Mouse (Mus musculus): ENCODE measurements around the gene Csde1.
A peak's percentile ranks its signal among the peaks of the same experiment; 100 is the strongest.

Csde1 gene

DNA sequence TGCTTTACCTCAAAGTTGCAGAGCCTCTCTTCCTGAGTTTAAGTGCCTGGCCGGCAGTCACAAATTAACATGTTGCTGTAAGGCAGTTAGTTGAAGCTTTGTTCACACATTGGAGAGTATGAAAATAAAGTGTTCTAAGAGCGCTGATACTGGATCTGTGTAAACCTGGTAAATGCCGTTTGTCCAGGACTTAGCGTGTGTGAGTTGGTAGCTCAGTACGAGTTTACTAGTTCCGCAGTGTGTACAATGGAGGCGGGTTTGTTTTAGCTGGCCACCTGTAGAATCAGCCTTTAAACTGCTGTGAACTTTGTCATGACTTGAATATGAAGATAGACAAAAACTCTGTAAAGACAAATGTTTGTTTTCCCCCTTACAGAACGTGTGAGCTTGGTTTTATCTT lies 46.7 kb downstream of the Csde1 start:
- DNase-seq: no peak

DNA sequence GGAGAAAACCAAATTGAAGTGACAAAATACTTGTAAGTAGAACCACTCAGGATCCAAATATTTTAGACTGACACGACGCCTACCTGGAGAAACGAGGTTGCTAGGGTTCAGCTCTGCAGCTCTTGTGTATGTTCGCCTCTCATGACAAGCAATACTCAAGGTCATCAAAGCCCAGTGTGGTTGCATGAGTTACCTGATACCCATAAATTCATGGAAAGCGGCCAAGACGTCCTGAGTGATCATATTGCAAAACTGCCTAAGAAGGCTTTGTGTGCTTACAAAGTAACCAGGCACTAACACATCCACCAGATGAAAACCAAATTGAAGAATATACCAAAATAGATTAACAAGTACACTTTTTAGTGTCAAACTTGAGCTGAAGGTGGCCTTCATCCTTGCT lies 48.7 kb downstream of the Csde1 start:
- no peak for DNase-seq

DNA sequence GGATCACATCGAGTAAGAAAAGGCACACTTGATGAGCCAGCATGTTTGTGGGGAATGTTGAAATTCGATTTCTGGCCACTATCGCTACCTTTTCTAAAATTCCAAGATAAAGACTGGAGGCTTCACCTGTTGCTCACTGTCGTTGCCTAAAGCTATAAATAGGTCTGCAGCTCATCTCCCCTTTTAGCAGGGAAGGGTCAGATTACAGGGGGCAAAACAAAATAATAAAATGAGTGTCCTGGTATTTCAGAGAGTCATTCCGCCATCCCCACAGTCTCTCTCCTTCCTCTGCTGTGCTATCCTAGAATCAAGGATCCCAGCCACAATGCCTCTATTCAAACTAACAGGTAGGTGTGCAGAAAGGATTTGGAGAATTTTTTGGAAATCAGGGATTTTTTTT lies 53.5 kb downstream of the Csde1 start, which contains the start of gene Ampd1:
Gene Ampd1 (plus strand): TSS at position 244 of the 400 bp plus-strand sequence.
- no peak for DNase-seq

DNA sequence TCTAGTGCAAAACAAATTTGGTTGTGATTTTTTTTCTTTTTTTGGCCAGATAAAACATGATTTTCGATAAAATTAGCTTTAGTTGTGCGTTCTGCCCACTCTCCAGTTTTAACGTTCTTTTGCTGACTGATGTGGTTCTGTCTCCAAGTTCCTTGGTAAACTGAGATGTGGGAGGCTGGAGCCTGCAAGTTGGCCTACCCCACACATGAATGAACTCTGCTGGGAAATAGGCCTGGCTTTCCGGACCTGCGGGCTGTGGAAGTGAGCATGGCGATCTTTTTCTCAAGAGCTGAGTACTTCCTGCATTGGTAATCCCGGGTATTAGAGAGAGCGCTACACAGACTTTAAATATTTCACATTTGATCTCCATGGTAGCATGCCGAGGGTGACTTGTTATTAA lies 55.6 kb downstream of the Csde1 start:
- no peak for DNase-seq

DNA sequence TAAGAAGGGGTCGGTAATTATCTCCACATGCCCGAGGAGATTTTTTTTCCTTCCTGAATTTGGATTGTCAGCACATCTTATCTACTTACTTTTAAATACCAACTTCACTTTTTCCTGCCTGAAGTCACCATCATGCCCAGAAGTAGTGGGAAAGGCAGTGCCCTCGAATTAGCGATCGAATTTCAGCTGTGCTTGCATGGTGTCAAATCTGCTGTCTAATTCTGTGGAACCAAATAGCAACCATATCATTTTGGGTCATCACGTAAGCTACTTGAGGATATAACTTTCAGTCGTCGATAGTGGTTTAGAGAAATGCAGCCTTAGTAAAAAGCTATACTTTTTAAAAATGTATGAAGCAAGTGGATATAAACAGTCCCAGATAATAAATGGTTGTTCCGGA lies 56.2 kb downstream of the Csde1 start:
- no peak for DNase-seq

DNA sequence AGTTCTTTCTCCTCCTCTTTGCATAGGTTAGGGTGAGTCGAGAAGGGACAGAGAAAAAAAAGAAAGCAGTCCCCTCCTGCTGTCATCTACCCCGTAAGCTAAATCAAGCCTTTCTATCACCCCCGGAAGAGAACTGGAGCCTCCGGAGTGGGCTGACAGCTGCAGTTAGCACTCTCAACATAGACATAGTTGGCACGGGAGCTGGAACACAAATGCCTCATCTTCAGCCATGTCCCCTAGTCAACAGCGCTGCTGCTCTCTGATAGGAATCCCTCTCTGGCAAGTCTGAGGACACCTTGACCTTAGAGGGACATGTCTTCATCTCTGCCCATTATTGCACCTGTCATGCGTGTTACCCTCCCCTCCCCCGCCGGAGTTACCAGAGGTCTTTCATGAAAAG lies 59.1 kb downstream of the Csde1 start:
- DNase-seq: no peak

GRCm38 (mm10) chr3:103081051-103081450 lies 60.8 kb downstream of the Csde1 start:
- DNase-seq: no peak

GRCm38 (mm10) chr3:103081861-103082453 lies 61.7 kb downstream of the Csde1 start:
- no peak for DNase-seq

DNA sequence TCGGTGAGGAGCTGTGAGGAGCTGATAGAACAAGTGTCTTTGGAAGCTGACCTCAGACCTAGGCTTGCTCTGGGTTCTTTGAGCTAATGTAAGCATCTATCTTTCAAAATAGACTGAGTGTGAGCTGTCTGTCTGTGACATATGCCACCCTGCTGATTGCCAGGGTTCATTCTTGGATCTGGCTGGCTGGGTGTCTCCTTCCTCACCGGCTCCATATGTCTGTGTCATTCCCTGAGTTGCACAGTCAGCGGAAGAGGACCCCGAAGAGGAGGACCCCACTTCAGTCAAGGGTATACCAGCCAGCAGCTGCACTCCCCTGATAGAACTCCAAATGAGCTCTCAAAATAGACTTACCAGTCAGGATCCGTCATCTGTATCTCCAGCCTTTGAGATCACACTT lies 62.5 kb downstream of the Csde1 start:
- DNase-seq: no peak

- DNase-seq: no peak
Observed at GRCm38 (mm10) chr3:103085986-103086385, 65.8 kb downstream of the Csde1 start.

DNA sequence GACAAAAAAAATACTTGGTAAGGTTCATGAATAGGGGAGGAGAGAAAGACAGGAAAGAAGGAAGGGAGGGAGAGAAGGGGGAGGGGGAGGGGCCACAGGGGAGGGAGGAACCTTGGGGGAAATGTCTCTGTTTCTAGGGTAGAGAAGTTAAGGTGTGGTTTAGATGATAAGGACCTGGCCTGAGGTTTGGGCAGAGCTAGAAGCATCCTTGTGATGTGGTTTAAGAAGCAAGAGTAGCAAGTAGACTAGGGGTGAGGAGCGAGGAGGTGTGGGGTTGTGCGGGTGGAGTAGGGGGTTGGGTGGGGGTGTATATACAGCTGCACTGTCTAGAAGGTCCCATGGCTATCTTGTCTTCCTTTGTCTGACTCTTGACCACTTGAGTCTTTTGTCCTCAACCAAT lies 71.5 kb downstream of the Csde1 start:
- DNase-seq: no peak

- no peak for DNase-seq
Observed at GRCm38 (mm10) chr3:103098662-103099061, 78.4 kb downstream of the Csde1 start.

DNA sequence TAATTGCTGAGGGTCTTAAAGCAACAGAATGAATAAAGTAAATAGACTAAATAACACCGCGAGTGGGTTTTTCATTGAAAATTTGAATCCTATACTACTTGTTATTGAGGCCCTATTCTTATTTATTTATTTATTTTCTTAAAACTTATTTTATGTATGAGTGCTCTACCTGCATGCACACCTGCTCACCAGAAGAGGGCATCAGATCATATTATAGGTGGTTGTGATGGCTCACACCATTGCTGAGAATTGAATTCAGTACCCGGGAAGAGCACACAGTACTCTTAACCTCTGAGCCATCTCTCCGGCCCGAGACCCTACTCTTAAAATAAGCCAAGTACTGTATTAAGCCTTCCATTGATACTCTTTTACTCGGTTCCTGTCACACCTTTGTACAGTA lies 79.4 kb downstream of the Csde1 start:
- DNase-seq: no peak

DNA sequence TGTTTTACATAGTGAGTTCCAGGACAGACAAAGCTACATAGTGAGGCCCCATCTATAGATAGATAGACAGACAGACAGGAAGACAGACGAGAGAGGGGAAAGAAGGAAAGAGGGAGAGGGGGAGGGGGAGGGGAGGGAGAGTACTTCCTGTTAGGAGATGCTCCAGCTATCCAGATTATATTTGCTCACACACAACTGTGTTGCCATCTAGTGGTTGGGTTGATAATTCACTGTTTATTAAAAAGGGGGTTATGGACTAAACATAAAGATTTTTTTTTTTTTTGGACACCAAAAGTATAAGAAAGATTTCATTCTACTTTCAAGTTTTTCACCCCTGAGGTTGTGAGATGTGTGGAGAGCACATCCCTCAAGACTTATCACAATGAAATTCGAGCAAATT lies 80.5 kb downstream of the Csde1 start:
- no peak for DNase-seq

GRCm38 (mm10) chr3:103101194-103101593 lies 81.0 kb downstream of the Csde1 start:
- DNase-seq: no peak

DNA sequence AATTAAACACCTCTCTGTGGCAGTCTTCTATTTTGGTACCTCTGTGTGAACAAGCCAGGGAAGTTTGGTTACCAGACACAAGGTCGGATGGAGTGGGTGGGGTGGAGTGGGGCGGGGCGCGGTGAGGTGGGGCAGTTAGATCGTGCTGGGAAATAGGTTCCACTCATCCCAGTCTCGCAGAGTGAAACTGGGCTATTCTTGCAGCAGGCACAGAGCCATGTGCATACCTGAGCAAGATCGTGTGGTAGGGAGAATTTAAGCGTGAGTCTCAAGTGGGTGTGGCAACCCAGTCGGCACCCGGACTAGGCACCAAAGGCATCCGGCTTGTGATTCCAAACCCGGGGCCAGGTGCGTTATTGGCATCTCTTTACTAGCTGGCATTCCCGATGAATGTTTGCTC lies 81.7 kb downstream of the Csde1 start:
- DNase-seq: no peak

DNA sequence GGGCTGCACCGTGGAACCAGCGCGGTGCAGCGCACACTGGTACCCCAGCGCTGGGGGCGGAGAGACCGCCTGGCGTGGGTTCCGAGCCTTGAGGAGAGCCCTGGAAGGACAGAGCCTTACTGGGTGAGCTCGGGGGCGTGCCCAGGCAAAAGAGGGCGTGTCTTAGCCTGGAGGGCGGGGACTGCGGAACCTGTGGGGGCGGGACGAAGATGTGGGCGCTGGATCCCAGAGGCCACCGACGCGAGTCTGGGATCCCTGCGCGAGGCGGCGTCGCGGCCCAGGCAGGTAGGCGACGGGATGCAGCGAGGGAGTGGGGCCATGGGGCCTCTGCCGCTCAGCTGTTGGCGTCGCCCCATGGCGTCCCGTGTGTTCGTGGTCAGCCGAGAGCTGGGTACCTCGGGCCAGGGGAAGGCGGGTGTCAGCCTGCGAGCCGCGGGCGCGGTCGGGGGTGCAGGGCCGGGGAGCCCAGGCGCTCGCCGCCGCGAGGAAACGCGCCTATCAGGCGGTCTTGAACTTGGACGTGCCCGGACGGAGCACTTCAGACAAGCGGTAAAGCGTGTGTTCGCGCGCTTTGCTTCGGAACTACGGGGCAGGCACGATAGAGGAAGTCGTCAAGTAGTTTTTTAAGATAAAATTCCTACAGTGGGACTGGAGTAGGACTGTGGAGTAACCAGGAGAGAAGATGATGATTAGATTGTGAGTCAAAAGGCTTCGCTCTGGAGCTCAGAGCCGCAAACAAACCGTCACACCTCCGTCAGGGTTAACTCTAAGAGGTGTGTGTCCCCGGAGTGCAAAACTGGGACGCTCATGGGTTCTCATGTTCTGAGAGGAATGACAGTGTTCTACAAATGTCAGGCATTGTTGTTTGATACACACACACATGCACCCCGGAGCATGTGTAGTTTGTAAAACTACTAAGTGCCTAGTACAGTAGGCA lies 82.5 kb downstream of the Csde1 start, which contains the start of gene Dennd2c:
Gene Dennd2c (plus strand): TSS at position 151 of the 937 bp plus-strand sequence.
- peak; percentile 15 for DNase-seq

Measured in cerebellum, adult 9-10 months (tissue).